Mouse (Mus musculus) myocyte (in vitro differentiated cells): Measurements from ENCODE around the gene Ccdc17.

Source experiments
- MAX ChIP-seq: IDR thresholded peaks from one replicate; pipeline ENCODE4 v1.6.1; 2011; ENCODE audit warnings: low read depth, mild to moderate bottlenecking, control low read depth
- POLR2A ChIP-seq: IDR thresholded peaks from one replicate; pipeline ENCODE4 v1.6.1; 2011; ENCODE audit warnings: low read depth, mild to moderate bottlenecking, control low read depth, moderate library complexity; ENCODE audit not compliant: insufficient read length

DNA sequence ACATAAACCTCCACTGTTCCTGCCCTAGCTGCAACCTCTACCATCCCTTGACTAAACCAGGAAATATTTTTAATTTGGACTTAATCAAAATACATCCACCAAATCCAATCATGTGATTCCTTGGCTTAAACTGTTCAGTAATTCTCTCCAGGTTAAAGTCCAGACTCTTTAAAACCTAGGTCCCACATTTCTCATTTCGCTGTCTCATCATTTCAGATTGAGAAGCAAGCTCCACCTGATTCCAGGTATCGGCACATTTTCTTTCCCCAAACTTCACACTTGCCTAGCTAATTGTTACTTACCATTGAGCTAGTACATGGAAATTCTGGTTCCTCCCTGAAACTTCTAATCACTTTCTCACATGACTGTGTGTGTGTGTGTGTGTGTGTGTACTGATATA is 53.0 kb downstream of the Ccdc17 start:
- no peak for TF ChIP-seq POLR2A
- TF ChIP-seq MAX = no peak
